Mouse (Mus musculus): ENCODE results near the gene Prr7.

DNA sequence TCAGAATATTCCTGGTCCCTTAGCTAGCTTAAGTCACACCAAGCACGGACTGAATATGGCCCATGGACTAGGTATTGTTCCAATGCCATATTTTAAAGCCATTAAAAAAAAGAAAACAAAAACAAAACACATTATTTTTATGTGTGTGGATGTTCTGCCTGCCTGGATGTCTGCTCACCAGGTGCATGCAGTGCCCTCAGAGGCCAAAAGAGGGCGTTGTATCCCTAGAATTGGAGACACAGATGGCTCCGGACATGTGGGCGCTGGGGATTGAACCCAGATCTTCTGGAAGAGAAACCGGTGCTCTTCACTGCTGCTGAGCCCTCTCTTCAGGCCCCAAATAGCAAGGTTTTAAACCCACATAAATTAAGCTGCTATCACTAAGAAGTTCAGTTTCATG lies 14.0 kb downstream of the Prr7 start:
- no peak for TF ChIP-seq MAX (IDR thresholded peaks at IDR 0.05; ENCODE audit: low read length)
- no peak for TF ChIP-seq CHD1 (IDR thresholded peaks at IDR 0.05; ENCODE audit: low read depth, low read length)
- no peak for TF ChIP-seq SIN3A (IDR thresholded peaks at IDR 0.05; ENCODE audit: low read length)
- no peak for TF ChIP-seq MAFK (IDR thresholded peaks at IDR 0.05; ENCODE audit: borderline replicate concordance, low read depth, low read length)
- peak; percentile 86 to 97 (median 89) for TF ChIP-seq CTCF (IDR thresholded peaks at IDR 0.05 in 2 of 3, conservative IDR thresholded peaks at IDR 0.05 in 1 of 3; ENCODE audit: control insufficient read depth in 1 of 3, insufficient read depth in 1 of 3, low read depth in 2 of 3, low read length in 3 of 3, poor library complexity in 1 of 3, severe bottlenecking in 1 of 3)
